Mouse (Mus musculus) lung, postnatal 4 days (tissue): ENCODE data around the gene Samd8.

Experiments
- DNase-seq, 2 experiments: peaks; one replicate each; pipeline ENCODE4 v3.0.0; 2021

The Samd8 gene

DNA sequence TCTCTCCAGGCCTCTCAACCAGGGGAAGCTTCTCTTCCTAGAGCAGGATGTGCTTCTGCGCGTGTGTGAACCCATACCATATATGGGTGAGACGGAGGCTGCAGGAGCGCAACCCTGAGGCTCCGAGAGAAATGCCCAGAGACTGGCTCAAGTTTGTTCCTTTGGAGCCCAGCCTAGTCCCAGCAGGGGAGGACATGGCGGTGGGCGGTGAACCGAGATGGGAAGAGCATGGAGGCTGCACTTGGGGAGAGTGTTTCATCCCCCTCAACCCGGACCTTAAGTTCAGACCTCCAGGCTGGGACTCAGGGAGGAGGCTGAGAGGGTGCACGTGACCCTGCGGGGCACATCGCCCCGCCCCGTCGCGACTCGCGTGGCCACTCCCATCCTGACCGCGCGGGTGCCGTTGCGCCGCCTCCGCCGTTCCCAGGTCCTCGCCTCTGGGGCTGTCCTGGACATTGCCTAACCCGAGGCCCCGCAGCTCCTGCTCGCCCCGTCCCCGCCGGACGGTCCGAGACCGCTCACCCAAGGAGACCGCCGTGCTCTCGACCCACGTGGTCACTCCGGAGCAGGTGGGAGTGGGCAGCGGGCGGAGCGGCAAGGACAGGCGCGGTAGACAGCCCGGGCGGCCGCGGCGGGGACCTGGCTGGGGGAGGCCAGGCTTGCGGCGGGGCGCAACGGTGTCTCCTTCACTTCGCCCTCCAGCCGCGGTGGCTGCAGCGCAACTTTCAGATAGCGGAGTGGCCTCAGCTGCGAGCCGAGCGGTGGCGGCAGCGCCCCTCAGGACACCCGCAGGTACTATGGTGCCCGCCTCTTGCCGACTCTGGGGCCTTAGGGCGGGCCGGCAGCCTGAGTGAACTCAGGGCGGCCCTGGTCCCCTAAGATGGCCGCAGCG is 80.8 kb downstream of the Samd8 start:
- DNase-seq: peak; percentile 98

DNA sequence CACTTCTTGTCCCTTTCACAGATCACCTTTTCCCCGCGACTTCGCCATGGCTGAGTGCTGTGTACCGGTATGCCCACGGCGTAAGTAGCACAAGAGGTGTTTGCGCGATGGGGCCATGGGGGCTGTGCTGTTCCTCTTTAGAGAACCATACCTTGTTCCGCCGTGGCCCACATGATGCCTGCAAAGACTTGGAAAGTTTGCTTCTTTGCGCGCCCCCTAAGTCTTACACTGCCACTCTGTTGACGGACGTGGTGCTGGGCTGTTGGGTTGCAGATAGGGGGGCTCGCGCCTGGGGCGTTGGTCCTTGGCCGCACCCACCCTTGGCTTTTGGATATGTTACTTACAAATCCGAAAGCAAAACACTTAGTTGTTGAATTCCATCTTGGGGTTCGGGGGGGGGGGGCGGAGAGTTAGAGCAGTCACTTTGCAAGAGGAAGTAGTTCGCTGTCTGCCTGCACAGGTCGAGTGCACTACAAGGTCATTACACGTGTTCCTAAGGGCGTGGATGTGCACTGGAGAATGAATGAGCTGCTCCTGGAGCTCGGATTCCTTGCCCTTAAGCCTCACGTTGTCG is 81.6 kb downstream of the Samd8 start:
- peak in 1 of 2 experiments; percentile 41 for DNase-seq

DNA sequence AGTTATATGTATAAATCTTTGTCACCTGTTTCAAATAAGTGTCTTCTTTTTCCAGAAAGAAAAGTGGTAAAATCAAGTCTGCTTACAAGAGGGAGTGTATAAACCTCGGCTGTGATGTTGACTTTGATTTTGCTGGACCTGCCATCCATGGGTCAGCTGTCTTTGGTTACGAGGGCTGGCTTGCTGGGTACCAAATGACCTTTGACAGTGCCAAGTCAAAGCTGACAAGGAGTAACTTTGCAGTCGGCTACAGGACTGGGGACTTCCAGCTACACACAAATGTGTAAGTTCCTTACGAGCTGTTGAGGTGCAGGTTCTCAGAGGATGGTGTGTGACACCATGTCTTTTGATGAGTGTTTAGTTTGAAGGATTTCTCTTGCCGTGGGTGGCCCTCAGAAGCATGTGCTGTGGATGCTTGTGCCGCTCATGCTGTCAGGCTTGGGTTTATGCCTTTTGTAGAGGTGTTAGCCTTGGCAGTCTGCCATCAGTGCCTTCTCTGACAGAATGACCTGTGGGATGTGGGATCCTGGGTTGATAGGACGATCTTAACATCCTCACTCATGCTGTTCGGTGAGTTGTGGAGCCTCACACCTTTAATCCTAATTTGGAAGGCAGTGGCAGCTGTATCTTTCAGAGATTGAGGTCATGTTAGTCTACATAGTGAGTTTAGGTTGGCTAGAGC is 88.1 kb downstream of the Samd8 start:
- no peak for DNase-seq

DNA sequence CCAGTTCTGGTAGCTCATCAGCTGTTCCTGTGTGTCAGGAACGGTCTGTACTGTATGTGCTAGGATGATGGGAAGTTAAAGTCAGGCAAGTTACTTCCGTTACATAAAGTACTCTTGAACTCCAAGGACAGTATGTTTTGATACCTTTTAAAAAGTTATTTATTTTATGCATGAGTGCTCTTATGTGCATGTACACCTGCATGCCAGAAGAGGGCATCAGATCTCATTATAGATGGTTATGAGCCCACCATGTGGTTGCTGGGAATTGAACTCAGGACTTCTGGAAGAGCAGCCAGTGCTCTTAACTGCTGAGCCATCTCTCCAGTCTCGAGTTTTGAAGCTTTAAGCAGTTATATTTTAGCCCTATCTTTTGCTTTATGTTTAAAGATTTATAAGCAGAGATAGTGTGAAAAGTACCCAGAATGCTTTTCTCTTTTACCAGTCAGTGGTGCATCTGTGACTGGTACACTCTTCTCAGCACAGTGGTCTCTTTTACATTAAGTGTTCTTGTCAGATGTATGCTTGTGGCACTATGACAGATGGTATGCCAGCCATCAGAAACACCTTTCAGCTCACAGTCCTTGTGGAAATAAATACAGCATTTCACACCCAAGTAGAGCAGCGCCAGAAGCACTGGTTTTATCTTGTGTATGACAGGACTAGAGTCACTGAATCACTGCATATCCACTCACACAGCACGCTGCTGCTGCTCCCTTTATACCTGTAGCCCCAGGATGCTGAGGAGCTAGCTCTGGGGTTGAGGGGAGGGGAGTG is 91.7 kb downstream of the Samd8 start:
- DNase-seq: no peak

DNA sequence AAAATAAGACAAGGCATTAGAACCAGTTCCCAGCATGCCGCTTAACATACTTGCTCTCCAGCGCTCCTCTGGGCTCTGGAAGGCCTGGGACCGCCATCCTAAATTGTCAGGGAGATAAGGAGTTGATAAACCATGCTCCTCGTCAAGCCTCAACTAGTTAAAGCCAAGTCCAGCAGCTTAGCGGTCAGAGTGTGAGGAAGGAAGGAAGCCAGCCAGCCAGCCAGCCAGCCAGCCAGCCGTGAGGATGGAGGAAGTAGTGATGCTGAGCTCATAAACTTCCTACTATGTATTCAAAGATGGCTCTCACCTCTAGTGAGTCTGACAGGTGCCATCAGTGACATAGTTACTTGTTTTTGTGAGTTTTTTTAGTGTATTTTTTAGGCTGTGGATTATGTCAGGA is 92.9 kb downstream of the Samd8 start:
- no peak for DNase-seq

DNA sequence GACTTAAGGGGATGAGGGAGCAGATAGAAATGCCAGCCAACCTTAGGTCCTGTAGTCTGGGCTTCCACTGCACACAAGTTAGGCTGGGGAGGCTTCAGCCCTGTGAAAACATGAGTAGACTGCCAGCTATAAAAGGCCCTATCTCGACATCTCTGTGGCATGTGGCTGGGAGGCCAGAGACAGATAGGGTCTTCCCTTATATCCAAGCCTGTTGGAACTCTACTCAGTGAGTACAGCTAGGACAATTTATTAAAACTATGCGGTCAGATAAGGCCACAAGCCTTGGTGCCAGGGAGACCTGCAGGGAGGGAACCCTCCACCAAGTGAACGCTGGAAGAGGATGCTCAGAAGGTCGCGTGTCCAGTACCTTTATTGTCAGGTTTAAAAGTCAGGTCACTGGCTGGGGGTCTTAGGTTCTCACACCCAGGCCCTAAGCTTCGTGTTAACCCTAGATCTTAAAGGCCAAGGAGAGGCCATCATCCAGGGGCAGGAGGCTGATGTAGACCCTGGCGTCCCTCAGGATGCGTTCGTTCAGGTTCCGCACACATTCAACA is 96.6 kb downstream of the Samd8 start:
- no peak for DNase-seq

DNA sequence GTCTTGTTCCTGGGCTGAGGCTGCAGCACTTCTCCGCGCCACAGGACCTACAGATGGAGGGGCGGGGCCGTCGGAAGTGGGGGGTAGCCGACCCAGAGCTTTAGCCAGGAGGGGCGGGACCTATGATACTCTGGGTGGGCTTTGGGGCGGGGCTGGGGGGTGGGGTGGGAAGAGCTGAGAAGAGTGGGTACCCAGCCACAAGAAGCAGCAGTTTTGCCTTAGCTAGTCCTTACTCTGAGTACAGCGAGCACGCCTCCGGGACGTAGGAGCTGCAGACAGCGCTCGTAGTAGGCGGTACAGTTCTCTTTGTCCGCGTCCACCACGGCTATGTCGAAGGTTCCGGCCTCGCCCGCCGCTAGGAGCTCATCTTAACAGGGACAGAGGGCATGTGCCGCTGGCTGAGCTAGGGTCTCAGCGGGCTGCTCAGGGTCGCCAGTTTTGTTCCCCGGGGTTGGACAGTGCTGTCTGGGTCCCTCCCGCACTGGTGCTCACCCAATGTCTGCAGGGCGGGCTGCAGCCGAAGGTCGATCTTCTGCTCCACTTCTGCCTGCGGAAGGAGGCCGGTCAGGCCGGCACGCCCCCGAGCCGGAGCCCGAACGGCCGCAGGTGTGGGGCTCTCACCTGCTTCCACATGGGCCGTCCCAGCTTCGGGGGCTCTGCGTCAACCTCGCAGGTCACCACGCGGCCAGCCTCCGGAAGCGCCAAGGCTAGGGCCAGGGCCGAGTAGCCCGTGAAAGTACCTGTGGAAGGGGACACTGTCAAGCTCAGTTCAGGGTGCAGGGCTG is 97.2 kb downstream of the Samd8 start:
- DNase-seq: peak; percentile 63 to 73
